Mouse (Mus musculus): ENCODE data around the gene Rab3il1. TPM values are rescaled to one million over a fixed set of nuclear protein-coding genes. Genes with fewer than 3 reads are reported as not detected.

Rab3il1 gene
- polyA plus RNA-seq (2012; rRNA removed), result 4.8 TPM in 2 replicates

GRCm38 (mm10) chr19:10001206-10001969 is at the start of gene Rab3il1, which contains the start of gene Best1:
Gene Rab3il1 (plus strand): TSS chr19:10001669.
Gene Best1 (minus strand): TSS chr19:10001633.

GRCm38 (mm10) chr19:9980258-9980657 is 21.2 kb upstream of the Rab3il1 start, which contains the start of gene Fth1:
Gene Fth1 (plus strand): TSS chr19:9980598.

GRCm38 (mm10) chr19:10041388-10042148 is 40.1 kb downstream of the Rab3il1 start, which contains the start of gene Fads3:
Gene Fads3 (plus strand): TSS chr19:10041569.

Other genes with a start within 250 kb of the Rab3il1 start
- gene Scgb2a2, start 154.1 kb upstream of the Rab3il1 start, polyA plus RNA-seq (2012; rRNA removed), result not detected in 2 replicates
- 4.8 and 5.5 TPM in 2 replicates for gene Incenp, start 102.1 kb upstream of the Rab3il1 start, polyA plus RNA-seq (2012; rRNA removed)
- gene Fth1, start 21.1 kb upstream of the Rab3il1 start, polyA plus RNA-seq (2012; rRNA removed), result 7,375 and 13,310 TPM in 2 replicates
- 0.26 and 0.44 TPM in 2 replicates for gene Best1, start within 50 bp of the Rab3il1 start, polyA plus RNA-seq (2012; rRNA removed)
- 71.6 and 92.9 TPM in 2 replicates for gene Fads3, start 39.9 kb downstream of the Rab3il1 start, polyA plus RNA-seq (2012; rRNA removed)
- 13.9 and 15.2 TPM in 2 replicates for gene Fads2, start 100.1 kb downstream of the Rab3il1 start, polyA plus RNA-seq (2012; rRNA removed)
- gene Fads1, start 181.2 kb downstream of the Rab3il1 start, polyA plus RNA-seq (2012; rRNA removed), result 7.0 and 8.6 TPM in 2 replicates
- gene Tmem258, start 202.3 kb downstream of the Rab3il1 start, polyA plus RNA-seq (2012; rRNA removed), result 43.9 and 62.3 TPM in 2 replicates
- gene Fen1, start 202.5 kb downstream of the Rab3il1 start, polyA plus RNA-seq (2012; rRNA removed), result 3.4 and 3.7 TPM in 2 replicates
- 129 and 137 TPM in 2 replicates for gene Myrf, start 239.1 kb downstream of the Rab3il1 start, polyA plus RNA-seq (2012; rRNA removed)

Data from stomach, adult 2 months (tissue).